Mouse (Mus musculus): ENCODE measurements around the gene Nr1h2.

The Nr1h2 gene

DNA sequence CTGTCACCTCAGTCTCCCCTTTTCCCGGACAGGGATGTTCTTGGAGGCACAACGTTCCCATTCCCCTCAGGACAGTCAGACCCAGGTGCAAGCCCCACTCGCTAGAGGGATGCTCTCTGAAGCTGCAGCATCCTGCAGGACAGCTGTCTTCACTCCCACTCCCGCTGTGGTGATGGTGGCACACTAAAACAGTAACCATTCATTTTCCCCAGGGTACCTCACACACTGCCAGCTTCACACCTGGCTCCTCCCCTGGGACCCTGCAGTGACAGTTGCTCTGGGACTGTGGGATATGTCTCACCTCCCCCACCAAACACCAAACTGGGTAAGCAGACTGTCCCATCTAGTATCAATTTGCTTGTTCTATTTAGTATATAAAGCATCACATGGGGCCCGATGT, 6.0 kb downstream of the Nr1h2 start:
- DNase-seq, result no peak

DNA sequence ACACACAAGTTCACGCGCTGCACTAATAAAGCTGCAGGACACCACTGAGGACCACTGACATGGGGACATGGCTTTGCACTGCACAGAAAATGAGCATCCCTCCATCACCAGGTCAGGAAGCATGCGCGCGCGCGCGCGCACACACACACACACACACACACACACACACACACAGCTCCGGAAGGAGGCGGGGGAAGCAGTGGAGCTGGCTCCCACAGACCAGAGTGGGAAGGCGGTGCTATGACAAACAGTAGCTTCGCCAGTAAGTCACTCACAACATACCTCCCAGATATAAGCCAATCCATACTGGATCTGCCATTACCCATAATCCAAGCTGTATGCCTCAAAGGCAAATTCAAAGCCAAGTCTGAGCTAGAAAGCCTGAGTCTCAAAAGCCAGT, 6.7 kb downstream of the Nr1h2 start:
- DNase-seq, result no peak

DNA sequence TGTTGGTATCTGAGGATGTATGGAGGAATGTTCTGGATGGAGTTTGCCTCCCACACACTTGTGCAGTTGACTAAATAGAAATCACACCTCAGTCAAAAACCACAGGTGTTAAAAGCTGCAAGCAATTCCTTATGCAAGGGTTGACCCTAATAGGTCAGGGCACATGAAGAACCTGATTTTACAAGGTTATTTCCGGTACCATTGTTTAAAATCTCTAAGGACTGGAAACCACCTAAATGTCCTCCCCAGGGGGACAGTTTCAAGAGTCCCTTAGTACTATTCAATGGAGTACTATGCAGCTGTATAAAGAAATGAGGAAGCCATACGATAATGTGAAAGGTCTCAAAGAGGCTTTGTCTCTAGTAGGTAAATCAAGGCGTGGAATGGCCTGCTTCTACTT, 7.5 kb downstream of the Nr1h2 start:
- no peak for DNase-seq

DNA sequence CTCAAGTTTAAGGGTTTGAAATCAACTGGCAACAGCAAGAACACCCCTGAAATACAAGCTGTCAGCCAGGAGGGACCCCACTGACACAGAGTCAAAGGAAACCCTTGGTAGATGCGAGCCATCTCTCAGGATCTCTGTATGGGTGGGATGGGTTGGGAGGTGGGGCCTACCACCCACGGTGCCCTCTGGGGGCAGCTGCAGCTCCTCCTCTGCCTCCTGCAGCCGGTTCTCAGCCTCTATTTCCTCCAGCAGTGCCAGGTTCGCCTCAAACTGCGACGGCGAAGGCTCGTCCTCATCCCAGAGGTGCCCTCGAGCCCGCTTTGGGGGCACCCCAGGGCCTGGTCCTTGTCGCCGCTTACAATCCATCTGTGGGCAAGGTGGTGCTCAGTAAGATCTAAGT, 10.7 kb downstream of the Nr1h2 start:
- DNase-seq, result no peak

DNA sequence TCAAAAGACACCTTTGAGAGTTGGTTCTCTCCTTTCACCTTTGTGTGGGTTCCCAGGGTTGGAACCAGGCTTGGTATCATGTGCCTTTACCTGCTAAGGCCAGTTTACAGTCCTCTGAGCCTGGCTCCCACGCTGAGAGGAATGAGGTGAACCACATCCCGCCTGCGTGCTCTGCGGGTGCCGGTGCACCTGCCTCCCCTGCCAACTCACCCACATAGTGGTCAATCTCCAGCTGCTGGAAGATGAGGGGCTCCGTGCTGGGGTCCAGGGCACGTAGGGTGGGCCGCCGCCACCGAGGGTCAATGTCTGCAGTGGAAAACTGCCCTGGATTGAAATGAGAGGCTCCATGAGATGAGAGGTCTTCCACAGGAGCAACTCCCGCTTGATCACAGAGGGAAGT, 11.2 kb downstream of the Nr1h2 start:
- DNase-seq, result no peak

DNA sequence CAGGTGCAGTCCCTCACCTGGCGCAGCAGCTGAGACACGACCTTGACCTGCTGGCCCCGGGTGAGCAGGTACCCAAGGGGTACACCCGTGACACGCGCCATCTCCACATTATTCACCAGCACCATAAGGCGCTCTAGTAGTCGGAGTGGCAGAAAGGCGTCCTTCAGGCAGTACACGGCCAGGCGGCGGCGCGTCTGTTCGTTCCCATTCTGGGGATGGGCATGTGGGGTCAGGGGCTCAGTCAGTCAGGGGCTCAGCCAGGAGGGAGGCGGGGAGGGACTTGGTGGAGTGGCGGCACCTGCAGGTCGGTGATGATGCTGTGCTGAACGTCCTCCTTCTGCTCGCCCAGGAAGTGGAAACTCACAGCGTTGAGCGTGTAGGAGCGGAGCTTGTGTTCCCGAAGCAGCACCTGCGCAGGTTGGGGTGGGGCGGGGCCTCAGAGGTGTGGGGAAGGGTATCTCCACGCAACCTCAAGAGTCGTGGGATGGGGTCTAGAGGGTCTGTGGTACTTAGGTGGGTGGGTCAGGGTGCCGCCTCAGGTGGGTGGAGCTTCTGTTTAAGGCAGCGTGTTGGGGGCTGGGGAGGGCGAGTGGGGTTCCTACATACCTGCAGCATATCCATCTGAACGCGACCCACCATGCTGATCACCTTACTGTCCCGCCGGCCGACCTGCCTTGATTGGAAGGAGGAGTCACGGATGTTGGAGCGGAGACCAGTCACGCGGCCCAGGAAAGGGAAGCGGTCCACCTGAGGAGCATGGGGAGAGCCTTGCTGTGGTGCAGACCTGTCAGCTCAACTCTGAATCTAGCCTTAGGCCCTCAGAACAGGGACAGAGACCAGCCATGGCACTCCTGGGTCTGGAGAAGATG, 14.8 kb downstream of the Nr1h2 start:
- no peak for DNase-seq

DNA sequence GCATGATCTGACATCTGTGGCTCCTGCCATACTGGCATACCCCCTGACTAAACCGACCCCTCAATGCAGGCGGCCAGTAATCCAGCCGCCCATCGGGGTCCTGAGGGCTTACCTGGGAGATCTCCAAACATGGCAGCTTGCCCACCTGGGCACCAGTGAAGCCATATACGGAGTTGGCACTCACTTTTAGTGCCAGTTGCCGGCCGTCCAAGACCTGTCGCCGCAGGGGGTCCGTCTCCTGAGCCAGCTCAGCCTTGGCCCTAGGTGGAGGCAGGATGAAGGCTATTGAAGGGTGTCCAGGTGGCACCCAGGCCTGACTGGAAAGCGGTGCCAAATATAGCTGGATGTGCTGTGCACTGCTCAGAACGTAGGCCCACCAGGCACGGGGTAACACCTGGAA, 16.3 kb downstream of the Nr1h2 start:
- no peak for DNase-seq

DNA sequence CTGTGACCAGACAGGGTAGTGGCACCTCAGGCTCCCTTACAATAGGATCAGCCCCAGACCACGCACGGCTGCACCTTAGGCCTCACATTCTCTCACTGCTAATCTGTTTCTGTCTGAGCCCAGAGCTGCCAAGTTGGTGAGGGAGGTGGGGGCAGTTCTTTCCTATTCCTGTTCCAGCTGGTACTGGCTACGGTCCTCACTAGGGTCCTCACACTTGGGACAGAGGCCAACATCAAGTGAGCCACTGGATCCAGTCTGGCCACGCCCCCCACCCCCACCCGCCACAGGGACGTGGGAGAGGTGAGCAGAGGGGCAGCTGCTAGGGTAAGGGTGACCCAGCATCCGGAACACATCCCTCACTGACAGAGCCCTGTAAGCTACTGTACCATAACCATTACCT, 16.7 kb downstream of the Nr1h2 start:
- DNase-seq, result no peak

DNA sequence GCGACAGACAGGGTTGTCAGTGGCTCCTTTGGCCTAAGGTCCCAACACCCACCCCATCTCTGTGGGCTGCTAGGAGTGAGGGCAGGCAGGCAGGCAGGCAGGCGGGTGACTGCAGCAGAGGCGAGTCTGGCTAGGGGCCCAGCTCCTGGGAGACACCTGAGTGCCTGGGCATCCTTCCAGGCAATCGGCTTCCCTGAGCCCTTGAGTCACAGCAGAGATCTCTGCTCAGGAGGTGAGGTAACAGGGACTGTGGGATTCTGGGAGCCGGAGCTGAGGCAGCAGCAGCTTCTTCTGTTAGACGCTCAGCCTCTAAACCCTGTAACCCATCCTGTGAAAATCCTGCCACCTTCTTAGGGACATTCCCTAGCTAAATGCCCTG, 17.2 kb downstream of the Nr1h2 start:
- no peak for DNase-seq

DNA sequence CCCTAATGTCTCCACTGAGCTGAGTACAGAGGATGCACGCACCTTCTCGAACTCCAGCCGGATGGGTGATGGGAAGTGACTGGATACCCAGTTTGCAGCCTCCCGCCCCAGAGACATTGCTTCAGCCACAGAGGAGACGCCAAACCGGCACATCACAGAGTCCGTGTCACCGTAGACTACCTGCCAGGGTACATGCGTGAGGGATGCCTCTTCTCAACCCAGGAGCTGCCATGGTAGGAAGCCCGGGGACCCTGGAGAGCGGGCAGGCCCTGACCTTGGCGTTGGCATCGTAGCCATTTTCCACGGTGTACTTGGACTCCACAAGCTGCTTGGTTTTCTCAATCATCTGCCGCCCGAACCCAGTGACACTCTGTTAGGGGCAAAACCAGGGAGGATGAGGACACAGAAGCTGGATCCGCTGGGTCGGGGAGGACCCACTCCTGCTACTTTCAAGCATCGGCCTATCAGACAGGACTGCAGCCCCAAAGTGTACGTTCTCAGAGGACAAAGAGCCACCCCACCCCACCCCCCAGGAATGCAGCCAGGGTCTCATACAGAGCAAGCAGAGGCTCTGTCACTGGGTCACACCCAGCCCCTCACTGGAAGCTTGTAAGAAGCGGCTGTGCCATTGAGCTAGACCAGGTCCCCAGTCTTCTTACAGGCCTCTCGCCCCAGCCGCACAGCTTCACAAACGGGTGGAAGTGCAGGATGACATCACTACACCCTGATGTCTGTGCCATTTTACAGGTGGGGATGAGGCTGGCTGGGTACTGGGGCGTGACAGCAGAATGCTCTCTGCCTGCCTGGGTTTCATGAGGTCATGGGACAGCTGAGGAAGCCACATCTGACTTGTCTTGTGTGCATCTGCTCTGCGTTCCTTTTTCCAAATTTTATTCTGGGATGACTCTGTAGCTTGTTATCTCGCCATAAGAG, 17.8 kb downstream of the Nr1h2 start:
- no peak for DNase-seq

DNA sequence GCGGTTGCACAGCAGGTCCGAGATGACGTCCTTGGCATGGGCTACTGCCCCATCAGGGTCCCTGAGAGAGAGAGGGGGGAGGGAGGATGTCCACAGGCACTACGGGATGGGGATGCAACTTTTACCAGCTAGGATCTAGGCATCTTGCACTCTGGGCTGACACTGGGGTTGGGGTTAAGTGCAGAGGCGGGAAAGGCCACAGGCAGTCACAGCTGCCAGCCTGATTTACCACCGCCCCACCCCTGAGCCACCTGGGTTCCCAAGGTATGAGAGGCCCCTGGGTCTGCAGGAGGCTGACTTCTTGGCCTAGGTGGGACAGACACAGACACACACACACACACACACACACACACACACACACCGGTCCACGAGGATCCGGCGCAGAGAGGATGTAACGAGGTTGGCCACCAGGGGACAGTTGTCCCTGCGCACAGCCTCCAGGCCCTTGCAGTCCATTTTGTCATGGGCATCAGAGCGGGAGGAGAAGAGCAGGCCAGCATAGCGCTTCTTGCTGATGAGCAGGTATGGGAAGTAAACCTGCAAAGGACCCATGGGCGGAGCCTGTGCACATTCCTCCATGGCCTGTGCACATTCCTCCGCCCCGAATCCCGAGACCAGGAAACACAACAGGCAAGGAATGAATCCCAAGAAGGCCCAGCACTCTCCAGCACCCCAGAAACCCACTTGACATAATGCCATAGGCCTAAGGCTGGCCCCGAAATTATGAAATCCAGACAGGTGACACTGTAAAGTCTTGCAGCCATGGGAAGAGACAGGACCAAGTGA, 18.9 kb downstream of the Nr1h2 start:
- DNase-seq, result no peak

DNA sequence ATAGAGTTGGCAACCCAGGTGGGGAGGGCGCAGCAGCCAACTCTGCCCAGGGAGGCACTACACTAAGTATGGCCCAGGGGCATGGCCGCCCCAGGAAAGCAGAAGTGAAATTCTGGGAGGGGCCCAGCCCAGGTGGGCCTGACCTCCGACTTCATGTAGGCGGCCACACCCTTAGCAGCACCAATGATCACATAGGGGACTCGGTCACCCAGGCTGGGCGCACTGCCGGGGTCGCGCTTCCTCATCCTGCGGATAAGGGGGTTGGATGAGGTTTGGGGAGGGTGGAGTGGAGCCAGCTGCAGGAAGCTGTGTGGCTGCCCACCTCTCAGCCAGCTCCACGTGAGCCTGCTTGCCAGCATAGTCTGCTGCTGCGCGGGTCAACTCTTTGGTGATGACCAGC, 19.5 kb downstream of the Nr1h2 start:
- no peak for DNase-seq

DNA sequence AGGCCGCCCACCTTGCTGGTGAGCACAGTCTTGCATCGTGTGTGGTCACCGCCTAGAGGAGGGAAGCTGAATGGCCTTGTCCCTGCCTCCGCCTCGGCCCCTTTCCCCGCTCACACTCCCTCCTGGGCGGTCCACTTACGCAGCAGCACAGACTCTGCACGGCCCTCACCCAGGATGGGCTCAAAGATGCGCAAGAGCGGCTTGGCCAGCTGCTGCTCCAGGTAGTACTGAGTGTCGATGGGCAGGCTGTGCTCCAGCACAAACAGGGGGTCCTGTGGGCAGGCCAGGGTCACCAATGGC, 20.1 kb downstream of the Nr1h2 start:
- no peak for DNase-seq

DNA sequence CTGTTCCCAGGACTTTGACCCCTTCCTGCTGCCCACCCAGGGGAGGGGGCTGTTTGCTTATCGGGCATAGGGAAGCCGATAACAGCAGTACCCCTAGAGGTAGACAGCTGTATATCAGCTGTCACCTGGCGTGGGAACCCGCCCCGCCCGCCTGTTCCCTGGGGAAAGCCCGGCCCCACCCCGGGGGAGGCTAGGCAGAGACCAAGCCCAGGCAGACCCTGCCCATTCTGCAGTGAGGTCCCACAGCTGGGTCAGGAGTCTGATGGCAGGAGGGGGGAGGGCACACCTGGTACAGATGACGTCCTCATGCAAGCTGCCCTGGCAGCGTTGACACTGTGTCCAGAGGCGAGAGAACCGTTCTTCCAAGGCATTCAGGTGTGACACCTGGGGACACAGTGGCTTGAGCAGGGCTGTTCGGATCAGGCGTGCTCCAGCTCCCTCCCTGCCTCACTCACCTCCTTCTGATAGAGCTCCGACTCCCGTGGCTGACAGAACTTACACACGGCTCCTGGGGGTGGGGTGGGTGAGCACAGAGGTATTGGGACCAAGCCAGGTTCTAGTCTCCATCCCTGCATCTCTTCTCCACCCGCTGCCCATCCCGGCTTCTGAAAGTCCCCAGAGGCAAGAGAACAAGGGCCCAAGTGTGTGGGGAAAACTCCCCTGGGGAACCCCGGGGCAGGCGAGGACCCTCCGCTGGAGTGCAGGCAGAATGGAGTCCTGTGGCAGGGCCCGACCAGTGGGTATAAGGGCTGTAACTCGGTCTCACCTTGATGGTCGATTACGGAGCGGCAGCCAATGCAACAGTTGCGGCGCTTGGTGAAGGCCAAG, 20.6 kb downstream of the Nr1h2 start:
- no peak for DNase-seq

DNA sequence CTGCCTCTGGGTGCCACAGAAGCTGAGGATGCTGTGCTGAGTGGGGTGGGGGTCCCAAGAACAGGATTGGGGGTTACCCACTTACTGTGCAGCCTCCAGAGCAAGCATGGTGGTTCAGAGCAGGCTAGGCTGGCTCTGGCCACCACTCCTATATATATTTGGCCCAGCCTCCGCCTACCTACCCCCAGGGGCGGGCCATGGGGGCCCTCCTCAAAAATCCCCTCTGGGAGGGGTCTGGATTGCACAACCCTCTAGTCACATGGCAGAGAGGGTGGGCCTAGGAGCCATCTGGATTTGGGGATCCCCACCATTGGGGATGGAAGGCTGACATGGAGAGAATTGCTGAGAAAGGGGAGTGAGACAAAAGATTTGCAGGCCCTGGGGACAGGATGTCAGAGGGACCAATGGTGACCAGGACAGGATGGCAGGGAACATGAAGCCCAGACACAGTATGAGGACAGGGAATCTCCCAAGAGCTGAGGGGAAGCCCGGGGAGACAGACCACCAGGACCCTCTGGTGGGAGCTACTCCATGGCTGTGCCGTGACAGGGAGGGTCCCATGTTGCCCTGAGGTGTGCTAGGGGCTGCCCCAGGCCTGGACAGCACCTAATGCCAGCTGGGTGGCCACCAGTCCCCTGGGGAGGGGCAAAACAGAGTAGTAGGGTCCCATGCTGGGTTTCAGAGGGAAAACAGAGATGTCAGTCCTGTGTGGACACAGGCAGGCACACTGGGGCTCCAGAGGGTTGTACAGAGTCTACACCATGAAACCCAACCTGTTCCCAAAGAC, 21.6 kb downstream of the Nr1h2 start, which contains the start of gene Spib:
Spib (minus strand) TSS at position 126 of the 787 bp plus-strand sequence.
- DNase-seq, result no peak

DNA sequence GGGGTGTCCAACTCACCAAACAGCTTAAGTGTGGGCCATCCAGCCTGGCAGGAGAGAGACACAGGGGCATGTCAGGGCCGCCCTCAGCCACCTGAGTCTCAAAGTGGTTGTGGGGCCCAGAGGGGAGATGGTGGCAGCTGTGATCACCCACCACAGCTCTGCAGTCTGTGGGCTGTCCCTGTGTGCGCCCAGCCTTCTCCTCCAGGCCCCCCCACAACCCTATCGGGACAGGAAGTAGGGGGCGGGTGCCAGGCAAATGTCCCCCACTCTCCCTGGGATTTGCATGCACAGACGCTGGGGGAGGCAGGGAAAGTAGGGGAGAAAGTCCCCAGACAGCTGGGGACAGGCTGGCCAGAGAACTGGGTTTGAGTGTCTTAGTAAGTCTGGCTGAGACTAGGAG, 22.5 kb downstream of the Nr1h2 start:
- DNase-seq, result peak; percentile 67

DNA sequence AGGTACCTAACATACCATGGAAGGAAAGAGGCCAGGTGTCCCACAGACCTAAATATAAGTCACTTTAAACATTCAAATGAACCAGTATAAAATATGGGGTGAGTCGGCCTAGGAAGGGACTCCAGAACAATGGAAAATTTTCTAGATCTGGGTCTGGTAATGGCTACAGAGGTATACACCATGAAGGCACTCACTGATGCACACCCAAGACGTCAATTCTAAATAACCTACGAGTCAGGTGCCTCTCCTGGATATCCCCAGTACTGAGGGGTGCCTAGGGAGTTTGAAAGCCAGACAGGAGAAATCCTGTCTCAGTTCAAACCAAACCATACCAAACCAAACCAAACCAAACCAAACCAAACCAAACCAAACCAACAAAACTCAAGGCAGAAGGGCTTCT, 23.2 kb downstream of the Nr1h2 start:
- no peak for DNase-seq

DNA sequence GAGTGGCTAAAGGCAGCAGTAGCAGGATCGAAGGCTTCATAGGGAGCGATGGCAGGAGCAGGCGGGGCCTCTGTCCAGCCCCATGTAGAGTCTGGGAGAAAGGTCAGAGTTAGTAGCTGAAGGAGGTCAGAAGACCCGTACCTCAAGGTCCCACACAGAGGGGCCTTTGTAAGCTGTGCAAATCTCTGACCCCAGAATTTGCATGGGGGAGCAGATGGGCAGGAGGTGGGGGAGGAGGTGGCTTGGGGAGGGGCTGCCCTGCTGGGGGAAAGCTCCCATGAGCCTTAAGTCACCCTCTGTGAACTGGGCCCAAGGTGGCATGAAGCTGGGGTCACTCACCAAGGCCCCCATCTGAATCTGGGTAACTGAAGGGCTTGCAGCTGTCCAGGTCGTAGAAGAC, 24.2 kb downstream of the Nr1h2 start:
- DNase-seq, result no peak

DNA sequence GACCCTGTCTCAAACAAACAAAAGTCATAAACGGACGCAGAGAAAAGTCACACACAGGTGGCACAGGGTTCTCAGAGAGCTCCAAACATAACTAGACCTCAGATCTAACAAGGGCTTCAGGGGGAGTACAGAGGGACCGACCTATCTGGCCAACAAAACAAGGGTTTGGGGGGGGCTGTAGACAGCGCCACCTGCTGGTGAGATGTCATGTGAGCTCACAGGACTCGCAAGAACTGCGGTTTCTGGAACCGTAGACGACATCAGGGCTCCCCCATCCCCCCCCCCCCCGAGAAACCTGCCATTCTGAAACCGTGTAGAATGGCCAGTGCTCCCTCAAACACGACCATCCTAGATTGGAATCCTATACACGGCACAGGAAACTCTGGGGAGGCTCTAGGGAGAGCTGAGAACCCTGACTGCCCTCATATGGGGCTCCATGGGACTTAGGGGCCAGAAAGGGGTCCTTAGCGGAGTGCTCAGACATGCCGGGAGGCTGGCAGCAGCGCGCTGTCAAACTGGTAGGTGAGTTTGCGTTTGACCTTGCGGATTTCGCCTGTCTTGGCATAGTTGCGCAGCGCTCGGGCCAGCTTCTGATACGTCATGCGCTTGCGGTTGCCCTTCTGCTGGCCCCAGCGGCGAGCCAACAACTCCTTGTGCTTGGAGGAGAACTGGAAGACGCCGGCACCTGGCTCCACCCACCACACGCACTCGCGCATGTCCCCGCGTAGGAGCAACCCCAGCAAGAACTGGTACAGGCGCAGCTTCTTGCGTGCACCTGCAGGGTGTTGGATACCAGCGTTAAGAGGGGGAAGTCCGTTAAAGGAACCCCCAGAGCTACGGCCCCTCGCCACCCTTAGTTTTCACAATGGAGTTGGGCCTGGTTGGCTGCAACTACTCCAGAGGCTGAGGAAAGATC, 26.0 kb downstream of the Nr1h2 start:
- peak; percentile 95 for DNase-seq

DNA sequence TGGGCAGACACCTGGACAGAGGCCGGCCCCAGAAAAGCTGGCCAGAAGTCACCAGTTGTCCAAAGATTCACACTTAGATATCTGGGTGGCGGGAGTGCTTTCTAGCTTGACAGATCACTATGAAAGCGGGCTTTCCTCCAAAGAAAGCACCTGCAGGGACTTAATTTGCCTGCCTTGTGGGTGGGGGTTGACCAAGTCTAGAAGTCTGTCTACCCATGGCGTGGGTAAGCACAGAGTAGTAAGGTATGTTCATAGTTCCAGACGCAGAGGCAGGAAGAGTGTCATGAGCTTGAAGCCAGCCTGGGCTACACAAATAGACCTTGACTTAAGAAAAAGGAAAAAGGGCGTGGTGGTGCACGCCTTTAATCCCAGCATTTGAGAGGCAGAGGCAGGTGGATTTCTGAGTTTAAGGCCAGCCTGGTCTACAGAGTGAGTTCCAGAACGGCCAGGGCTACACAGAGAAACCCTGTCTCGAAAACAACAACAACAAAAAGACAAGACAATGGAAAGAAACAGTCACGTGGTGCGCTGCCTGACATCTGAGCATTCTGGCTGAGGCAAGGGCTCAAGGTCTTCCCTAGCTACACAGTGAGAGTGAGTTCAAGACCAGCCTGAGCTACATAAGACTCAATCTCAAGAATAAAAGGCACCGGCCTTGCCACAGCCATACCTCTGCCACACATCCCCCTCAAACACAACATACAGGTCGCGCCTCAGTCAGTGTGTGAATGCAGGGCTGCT, 27.2 kb downstream of the Nr1h2 start:
- no peak for DNase-seq
